Mouse (Mus musculus) heart, embryonic 15.5 days (tissue): ENCODE results near the gene Prpf3. TPM values are rescaled to one million over a fixed set of nuclear protein-coding genes. Genes with fewer than 3 reads are reported as not detected.
A peak's percentile ranks its signal among the peaks of the same experiment; 100 is the strongest.

ENCODE experiments used
- ATAC-seq: fragments of 200-750 bp; cut with Nextera tagmentation; replicated peaks from 2 replicates; pipeline ENCODE4 v1.8.0; 2017; ENCODE audit warnings: low read depth, moderate TSS enrichment; ENCODE audit not compliant: insufficient number of reproducible peaks, insufficient read depth, low FRiP score
- H3K27ac ChIP-seq: fragments of 300-500 bp; sonication (generic); 2 replicates; pipeline ENCODE4 v1.5.1; 2015; ENCODE audit warnings: mild to moderate bottlenecking, inconsistent platforms
- H3K27me3 ChIP-seq: fragments of 300-500 bp; sonication (generic); 2 replicates; pipeline ENCODE4 v1.6.1; 2015; ENCODE audit warnings: inconsistent platforms
- H3K36me3 ChIP-seq: fragments of 300-500 bp; sonication (generic); 2 replicates; pipeline ENCODE4 v1.6.1; 2015; ENCODE audit warnings: mild to moderate bottlenecking, inconsistent platforms
- H3K4me1 ChIP-seq: fragments of 300-500 bp; sonication (generic); replicated peaks from 2 replicates; pipeline ENCODE4 v1.6.1; 2015; ENCODE audit warnings: inconsistent platforms
- H3K4me2 ChIP-seq: fragments of 300-500 bp; sonication (generic); 2 replicates; pipeline ENCODE4 v1.6.1; 2015; ENCODE audit warnings: inconsistent platforms, mild to moderate bottlenecking, moderate library complexity
- H3K4me3 ChIP-seq: fragments of 300-500 bp; sonication (generic); 2 replicates; pipeline ENCODE4 v1.5.1; 2015; ENCODE audit warnings: mild to moderate bottlenecking, inconsistent platforms
- H3K9ac ChIP-seq: fragments of 300-500 bp; sonication (generic); 2 replicates; pipeline ENCODE4 v1.6.1; 2015; ENCODE audit warnings: mild to moderate bottlenecking, inconsistent platforms
- H3K9me3 ChIP-seq: fragments of 300-500 bp; sonication (generic); replicated peaks from 2 replicates; pipeline ENCODE4 v1.6.1; 2016; ENCODE audit warnings: inconsistent platforms
- WGBS: fragments of 180-500 bp; shearing (Covaris S2); methylation state at CpG from one replicate; pipeline ENCODE4 v1.1.7; 2015; ENCODE audit warnings: mixed read lengths; 5-methylcytosine and 5-hydroxymethylcytosine counted together
- polyA plus RNA-seq: library from polyadenylated mRNA; unstranded; fragments of >200 nt; fragmentation: Nextera tagmentation; extraction: Ambion mirVana; gene quantifications from 2 replicates; pipeline ENCODE4 v1.2.1, GENCODE M21; 2015

Prpf3 gene
- polyA plus RNA-seq, 1 experiment from 2014 or later, result 27.5 TPM

DNA sequence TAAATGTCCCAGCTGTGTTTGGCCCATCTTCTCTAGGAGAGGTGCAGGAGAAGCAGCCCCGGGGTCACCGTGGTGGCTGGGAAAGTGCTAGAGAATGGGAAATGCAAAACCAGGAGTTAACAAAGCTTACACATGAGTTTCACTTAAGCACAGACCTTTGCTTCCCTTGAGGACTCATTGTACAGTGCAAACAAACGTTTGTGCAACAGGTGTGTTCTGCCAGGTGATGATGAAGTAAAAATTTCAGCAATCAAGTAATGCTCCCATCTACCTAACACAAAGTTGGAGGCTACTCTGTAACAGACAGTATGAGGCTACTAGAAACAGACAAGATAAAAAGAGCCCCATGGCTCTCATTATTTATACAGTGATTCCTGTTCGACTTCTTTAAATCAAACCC, 23.4 kb upstream of the Prpf3 start:
- H3K4me3 ChIP-seq, result no peak overlapping the region
- 85% methylated on average over 4 of the region's 4 CpGs for WGBS
- H3K36me3 ChIP-seq, result 0 out of 2 replicates have a peak, but pooled peaks cover 1% of the 10 kb centered on the region
- no peak overlapping the region for H3K4me2 ChIP-seq
- H3K27me3 ChIP-seq, result no peaks in the 10 kb centered on the region
- H3K27ac ChIP-seq, result no peak overlapping the region
- no peak for ATAC-seq
- no peak overlapping the region for H3K9ac ChIP-seq
- no peaks in the 10 kb centered on the region for H3K9me3 ChIP-seq
- peaks cover 17% of the 10 kb centered on the region for H3K4me1 ChIP-seq

DNA sequence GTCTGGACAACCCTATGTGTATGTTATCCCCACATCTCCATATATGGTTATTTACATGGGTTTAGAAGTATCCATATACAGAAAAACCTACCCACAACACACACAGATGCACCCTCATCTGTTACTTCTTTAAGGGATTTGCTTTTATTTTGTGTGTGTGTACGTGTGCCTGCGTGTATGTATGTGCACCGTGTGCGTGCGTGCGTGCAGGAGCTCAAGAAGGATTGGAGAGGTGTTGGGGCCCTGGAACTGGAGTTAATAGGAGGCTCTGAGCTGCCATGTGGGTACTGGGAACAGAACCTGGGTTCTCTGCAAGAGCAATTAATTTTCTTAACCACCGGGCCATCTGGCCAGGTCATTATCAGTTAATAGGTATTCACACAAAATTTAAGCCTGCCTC, 16.4 kb upstream of the Prpf3 start:
- Histone ChIP-seq H3K4me2 (peak overlapping the region; percentile 64), H3K36me3 (peaks cover 17% of the 10 kb centered on the region; the same call in 1 of the 2 replicates), H3K9ac (peak overlapping the region; percentile 82), H3K9me3 (no peaks in the 10 kb centered on the region), H3K4me3 (peak overlapping the region; percentile 72), H3K4me1 (peaks cover 10% of the 10 kb centered on the region), H3K27ac (peak overlapping the region; percentile 95), H3K27me3 (no peaks in the 10 kb centered on the region)
- WGBS, result 48% methylated on average over 7 of the region's 7 CpGs
- no peak for ATAC-seq

DNA sequence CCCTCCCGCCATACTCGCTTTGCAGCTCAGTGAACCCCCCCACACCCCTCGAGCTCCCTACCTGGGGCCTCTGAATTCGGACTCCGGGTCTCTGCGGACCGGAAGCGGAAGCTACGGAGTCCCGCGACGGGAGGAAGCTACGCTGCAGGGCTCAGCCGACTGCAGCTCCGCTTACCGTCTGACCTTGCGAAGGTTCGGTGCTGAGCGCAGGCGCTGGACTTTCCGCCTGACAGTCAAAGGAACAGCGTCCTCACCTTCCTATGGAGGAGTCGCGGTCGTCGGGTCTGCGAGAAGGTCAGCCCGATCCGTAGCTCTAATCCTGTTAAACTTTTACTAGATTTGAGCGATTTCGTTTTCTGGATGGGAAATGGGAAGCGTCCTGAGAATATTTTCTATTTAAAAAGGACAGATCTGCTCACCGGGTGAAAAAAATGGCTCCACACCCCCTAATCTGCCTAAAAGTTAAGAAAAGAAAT, 15.7 kb upstream of the Prpf3 start, which contains the start of gene Mrps21:
Gene Mrps21, minus strand, starts transcription at position 128 of the 476 bp plus-strand sequence.
- H3K9ac ChIP-seq, result peak within 1 kb of the TSS; percentile 82
- H3K27ac ChIP-seq, result peak within 1 kb of the TSS; percentile 95
- H3K27me3 ChIP-seq, result no peaks in the 10 kb centered on the region
- H3K4me3 ChIP-seq, result peak within 1 kb of the TSS; percentile 72
- under 1% methylated on average over 33 of the region's 33 CpGs for WGBS
- peaks cover 10% of the 10 kb centered on the region for H3K4me1 ChIP-seq
- H3K36me3 ChIP-seq, result peaks cover 17% of the 10 kb centered on the region; the same call in 1 of the 2 replicates
- peak within 1 kb of the TSS; percentile 64 for H3K4me2 ChIP-seq
- H3K9me3 ChIP-seq, result no peaks in the 10 kb centered on the region
- ATAC-seq, result peak; percentile 94

DNA sequence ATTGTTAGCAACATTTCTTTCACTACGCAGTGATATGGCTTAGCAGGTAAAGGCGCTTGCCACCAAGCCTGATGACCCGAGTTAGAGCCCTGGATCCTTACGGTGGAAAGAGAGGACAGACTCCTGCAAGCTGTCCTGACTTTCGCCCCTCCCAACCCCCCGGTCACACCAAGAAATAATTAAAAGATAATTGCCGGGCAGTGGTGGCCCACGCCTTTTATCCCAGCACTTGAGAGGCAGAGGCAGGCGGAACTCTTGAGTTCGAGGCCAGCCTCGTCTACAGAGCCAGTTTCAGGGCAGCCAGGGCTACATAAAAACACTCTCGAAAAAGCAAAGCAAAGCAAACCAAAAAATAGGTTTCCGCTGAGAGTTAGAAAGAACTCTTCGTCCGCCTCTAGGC, 15.3 kb upstream of the Prpf3 start:
- 4% methylated on average over 15 of the region's 15 CpGs for WGBS
- H3K36me3 ChIP-seq, result peaks cover 17% of the 10 kb centered on the region; the same call in 1 of the 2 replicates
- peak overlapping the region; percentile 95 for H3K27ac ChIP-seq
- peak overlapping the region; percentile 64 for H3K4me2 ChIP-seq
- no peak for ATAC-seq
- H3K9ac ChIP-seq, result peak overlapping the region; percentile 82
- H3K4me3 ChIP-seq, result peak overlapping the region; percentile 72
- H3K9me3 ChIP-seq, result no peaks in the 10 kb centered on the region
- H3K27me3 ChIP-seq, result no peaks in the 10 kb centered on the region
- H3K4me1 ChIP-seq, result peaks cover 10% of the 10 kb centered on the region

DNA sequence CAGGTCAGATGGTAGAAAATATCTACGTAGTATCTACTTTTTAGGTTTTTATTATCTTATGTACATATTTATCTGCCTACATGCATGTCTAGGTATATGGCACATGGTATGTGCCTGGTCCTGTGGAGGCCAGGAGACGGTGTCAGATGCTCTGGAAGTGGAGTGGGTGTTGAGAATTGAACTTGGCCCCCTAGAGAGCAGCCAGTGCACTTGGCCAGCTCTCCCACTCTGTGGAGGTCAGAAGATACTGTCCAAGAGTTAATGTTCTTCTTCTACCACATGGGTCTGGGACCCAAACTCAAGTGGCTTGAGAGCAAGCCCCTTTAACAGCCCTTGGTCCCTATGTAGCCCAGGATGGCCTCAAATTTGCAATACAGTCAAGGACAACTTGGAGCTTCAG, 11.7 kb upstream of the Prpf3 start:
- Histone ChIP-seq H3K27ac (no peak overlapping the region), H3K4me1 (peaks cover 9% of the 10 kb centered on the region), H3K27me3 (no peaks in the 10 kb centered on the region), H3K9me3 (no peaks in the 10 kb centered on the region), H3K36me3 (peaks cover 35% of the 10 kb centered on the region; the same call in 1 of the 2 replicates), H3K9ac (no peak overlapping the region), H3K4me3 (no peak overlapping the region), H3K4me2 (no peak overlapping the region)
- WGBS, result 79% methylated on average over 2 of the region's 2 CpGs
- ATAC-seq, result no peak

DNA sequence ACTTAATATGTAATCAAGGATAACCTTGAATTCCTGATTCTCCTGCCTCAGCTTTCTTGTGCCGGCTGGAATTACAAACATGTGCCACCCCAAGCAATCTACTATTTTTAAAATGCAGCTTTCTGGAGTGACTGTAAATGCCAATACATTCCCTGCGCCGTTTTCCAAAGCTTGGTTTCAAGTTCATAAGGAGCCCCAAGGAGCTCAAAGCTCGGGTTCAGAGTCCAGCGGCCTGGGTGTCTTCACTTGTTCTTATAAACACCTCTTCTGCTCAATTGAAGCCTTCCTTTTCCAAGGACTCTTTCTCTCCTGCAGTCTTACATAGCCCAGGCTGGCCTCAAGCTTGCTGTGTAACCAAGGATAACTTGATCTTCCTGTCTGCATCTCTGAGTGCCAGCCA, 10.4 kb upstream of the Prpf3 start:
- H3K9ac ChIP-seq, result no peak overlapping the region
- no peak for ATAC-seq
- H3K4me1 ChIP-seq, result peaks cover 5% of the 10 kb centered on the region; the same call in 1 of the 2 replicates
- no peak overlapping the region for H3K4me3 ChIP-seq
- no peaks in the 10 kb centered on the region for H3K9me3 ChIP-seq
- H3K27me3 ChIP-seq, result no peaks in the 10 kb centered on the region
- H3K27ac ChIP-seq, result no peak overlapping the region
- H3K36me3 ChIP-seq, result peaks cover 35% of the 10 kb centered on the region; the same call in 1 of the 2 replicates
- H3K4me2 ChIP-seq, result no peak overlapping the region
- WGBS, result 87% methylated on average over 5 of the region's 5 CpGs

DNA sequence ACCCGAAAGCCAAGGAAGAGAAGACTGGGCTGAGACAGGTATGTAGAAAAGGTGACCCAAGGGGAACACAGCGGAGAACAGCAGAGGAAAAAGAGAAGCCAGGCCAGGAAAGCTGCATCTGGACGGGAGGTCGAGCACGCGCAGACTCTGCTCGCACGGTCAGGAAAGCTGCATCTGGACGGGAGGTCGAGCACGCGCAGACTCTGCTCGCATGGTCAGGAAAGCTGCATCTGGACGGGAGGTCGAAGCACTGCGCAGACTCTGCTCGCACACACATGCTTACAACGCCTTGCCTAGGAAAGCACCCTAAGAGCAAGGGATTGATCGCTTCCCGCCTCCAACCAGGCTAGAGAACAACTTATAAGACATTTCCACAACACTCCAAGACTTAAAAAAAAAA, 9.9 kb upstream of the Prpf3 start:
- no peak overlapping the region for H3K27ac ChIP-seq
- no peak overlapping the region for H3K4me3 ChIP-seq
- no peak overlapping the region for H3K9ac ChIP-seq
- peaks cover 3% of the 10 kb centered on the region; the same call in 1 of the 2 replicates for H3K4me1 ChIP-seq
- 90% methylated on average over 20 of the region's 20 CpGs for WGBS
- ATAC-seq, result no peak
- H3K4me2 ChIP-seq, result no peak overlapping the region
- H3K36me3 ChIP-seq, result peaks cover 35% of the 10 kb centered on the region; the same call in 1 of the 2 replicates
- no peaks in the 10 kb centered on the region for H3K9me3 ChIP-seq
- H3K27me3 ChIP-seq, result no peaks in the 10 kb centered on the region

DNA sequence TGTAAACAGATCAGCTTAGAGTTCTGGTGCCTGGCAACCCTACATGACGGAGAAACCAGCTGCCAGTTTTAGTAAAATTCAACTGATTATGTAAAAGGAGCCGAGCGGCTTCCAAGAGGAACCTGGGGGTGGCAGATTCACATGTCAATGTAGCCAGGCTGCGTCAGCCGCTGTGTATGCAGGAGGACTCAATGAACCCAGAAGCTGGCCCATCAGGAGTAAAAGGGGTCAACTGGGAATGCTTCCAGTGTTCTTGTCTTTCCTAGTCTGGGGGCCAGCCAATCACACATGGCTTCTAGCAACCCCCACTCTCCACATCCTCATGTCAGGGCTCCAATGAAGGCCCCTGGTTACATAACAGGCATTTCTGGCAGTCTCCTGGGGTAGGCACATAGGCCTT, 9.4 kb upstream of the Prpf3 start:
- no peaks in the 10 kb centered on the region for H3K9me3 ChIP-seq
- no peak for ATAC-seq
- 83% methylated on average over 5 of the region's 5 CpGs for WGBS
- H3K9ac ChIP-seq, result no peak overlapping the region
- H3K4me3 ChIP-seq, result no peak overlapping the region
- H3K27ac ChIP-seq, result no peak overlapping the region
- no peaks in the 10 kb centered on the region for H3K27me3 ChIP-seq
- H3K4me1 ChIP-seq, result no peaks in the 10 kb centered on the region
- H3K36me3 ChIP-seq, result peaks cover 35% of the 10 kb centered on the region; the same call in 1 of the 2 replicates
- no peak overlapping the region for H3K4me2 ChIP-seq

DNA sequence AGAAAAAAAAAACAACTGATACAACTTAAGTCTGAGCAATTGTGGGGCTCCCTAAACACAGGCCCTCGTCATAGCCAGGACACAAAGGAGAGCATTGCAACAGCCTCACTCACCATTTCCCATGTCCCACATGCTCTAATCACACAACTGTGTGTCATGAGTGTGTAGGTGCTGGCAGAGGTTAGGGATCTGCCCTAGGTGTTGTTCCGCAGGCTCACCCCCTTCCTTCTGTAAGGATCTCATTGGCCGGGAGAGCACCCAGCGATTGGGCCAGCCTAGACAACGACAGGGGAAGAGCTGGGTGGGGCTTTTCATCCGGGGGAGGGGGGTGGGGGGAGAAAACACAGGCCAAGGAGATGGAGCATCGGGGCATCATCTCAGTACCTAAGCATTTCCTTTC, 7.9 kb upstream of the Prpf3 start:
- Histone ChIP-seq H3K4me3 (no peak overlapping the region), H3K9me3 (no peaks in the 10 kb centered on the region), H3K4me1 (no peaks in the 10 kb centered on the region), H3K27ac (no peak overlapping the region), H3K4me2 (no peak overlapping the region), H3K27me3 (no peaks in the 10 kb centered on the region), H3K9ac (no peak overlapping the region), H3K36me3 (peaks cover 21% of the 10 kb centered on the region; the same call in 1 of the 2 replicates)
- WGBS, result 70% methylated on average over 7 of the region's 7 CpGs
- no peak for ATAC-seq

DNA sequence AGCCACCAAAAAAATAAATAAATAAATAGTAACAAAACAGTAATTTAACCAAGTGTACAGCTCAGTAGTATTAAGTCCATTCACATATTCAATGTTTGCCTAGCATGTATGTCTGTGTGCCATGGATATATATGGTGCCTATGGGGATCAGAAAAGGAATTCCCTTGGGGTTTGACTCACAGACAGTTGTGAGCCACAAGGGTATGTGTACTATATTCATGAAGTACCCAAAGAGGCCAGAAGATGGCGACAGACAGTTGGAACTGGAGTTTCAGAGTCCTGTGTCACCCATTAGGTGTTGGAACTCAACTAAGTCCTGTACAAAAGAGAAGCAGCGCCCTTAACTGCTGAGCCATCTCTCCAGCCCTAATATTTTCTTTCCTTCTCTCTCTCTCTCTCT, 6.1 kb upstream of the Prpf3 start:
- Histone ChIP-seq H3K27ac (no peak overlapping the region), H3K4me1 (no peaks in the 10 kb centered on the region; the same call in 1 of the 2 replicates), H3K27me3 (no peaks in the 10 kb centered on the region), H3K9me3 (no peaks in the 10 kb centered on the region), H3K9ac (no peak overlapping the region), H3K36me3 (peaks cover 18% of the 10 kb centered on the region; the same call in 1 of the 2 replicates), H3K4me2 (no peak overlapping the region), H3K4me3 (no peak overlapping the region)
- no peak for ATAC-seq
- 39% methylated on average over 2 of the region's 2 CpGs for WGBS

DNA sequence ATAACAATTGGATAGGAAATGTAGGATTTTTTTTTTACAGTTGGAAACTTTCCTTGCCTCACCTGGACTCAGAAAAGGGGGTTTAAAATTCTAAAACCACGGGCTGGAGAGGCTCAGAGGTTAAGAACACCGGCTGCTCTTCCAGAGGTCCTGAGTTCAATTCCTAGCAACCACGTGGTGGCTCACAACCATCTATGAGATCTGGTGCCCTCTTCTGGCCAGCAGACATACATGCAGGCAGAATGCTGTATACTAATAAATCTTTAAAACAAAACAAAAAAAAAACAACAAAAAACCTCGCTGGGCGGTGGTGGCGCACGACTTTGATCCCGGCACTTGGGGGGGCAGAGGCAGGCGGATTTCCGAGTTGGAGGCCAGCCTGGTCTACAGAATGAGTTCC, 5.5 kb upstream of the Prpf3 start:
- Histone ChIP-seq H3K4me2 (no peak overlapping the region), H3K4me3 (no peak overlapping the region), H3K27ac (no peak overlapping the region), H3K9ac (no peak overlapping the region), H3K36me3 (peaks cover 18% of the 10 kb centered on the region; the same call in 1 of the 2 replicates), H3K4me1 (peaks cover 3% of the 10 kb centered on the region; the same call in 1 of the 2 replicates), H3K27me3 (no peaks in the 10 kb centered on the region), H3K9me3 (no peaks in the 10 kb centered on the region)
- 71% methylated on average over 10 of the region's 10 CpGs for WGBS
- no peak for ATAC-seq

DNA sequence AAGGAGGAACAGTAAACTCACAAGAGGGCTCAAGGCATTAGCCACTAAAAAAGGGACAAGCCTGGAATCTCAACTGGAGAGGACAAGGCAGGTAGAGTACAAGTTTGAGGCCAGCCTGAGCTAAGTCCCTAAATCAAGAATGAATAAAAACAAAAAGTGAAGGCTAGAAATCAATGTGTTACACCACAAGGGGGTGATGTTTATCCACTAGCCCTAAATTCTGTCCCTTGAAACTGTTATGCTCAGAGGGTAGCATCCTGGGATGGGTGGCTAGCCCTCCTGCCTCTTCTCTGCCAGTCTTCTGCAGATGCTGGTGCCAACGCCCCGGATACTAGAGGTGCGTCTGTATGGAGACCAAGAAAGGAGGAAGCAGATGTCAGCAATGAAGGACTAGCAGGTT, 4.6 kb upstream of the Prpf3 start:
- H3K27ac ChIP-seq, result no peak overlapping the region
- 75% methylated on average over 3 of the region's 3 CpGs for WGBS
- H3K9ac ChIP-seq, result no peak overlapping the region
- H3K4me3 ChIP-seq, result no peak overlapping the region
- H3K27me3 ChIP-seq, result no peaks in the 10 kb centered on the region
- no peaks in the 10 kb centered on the region for H3K9me3 ChIP-seq
- peaks cover 15% of the 10 kb centered on the region; the same call in 1 of the 2 replicates for H3K36me3 ChIP-seq
- no peak overlapping the region for H3K4me2 ChIP-seq
- no peak for ATAC-seq
- H3K4me1 ChIP-seq, result peaks cover 6% of the 10 kb centered on the region; the same call in 1 of the 2 replicates
